Mouse (Mus musculus) inflammation-experienced regulatory T-cells, adult 16 weeks (primary cell): ENCODE results near the gene Gm20509. TPM values are rescaled to one million over a fixed set of nuclear protein-coding genes. Genes with fewer than 3 reads are reported as not detected.

Experiments used
- polyA plus RNA-seq: library from polyadenylated mRNA; unstranded; fragments of 100-300 nt; shearing (Covaris generic); gene quantifications from one replicate; pipeline ENCODE4 v1.2.1, GENCODE M21; 2017

Gene Gm20509
- not detected for polyA plus RNA-seq

DNA sequence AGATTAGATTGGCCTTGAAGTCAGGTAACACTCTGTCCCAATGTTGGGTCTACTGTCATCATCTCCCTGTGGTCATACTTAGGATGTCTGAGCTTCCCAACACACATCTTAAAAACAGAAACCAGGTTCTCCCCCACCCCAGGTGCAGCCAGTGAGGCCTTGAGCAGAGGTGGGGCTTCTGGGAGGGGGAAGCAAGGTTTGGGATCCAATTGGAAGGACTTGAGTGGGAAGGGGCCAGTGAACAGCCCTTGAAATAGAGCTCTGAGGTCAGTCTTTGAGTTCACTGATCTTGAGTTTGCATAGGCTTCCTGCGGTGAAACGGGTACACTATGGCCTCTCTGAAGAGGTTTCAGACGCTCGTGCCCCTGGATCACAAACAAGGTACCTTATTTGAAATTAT is at the start of gene Gm20509:
Gene Gm20509 (plus strand): TSS at position 290 of the 400 bp plus-strand sequence.

GRCm38 (mm10) chr9:73101536-73101935 is 734 bp upstream of the Gm20509 start, which contains the start of gene Khdc3:
Gene Khdc3 (plus strand): TSS chr9:73101836.

DNA sequence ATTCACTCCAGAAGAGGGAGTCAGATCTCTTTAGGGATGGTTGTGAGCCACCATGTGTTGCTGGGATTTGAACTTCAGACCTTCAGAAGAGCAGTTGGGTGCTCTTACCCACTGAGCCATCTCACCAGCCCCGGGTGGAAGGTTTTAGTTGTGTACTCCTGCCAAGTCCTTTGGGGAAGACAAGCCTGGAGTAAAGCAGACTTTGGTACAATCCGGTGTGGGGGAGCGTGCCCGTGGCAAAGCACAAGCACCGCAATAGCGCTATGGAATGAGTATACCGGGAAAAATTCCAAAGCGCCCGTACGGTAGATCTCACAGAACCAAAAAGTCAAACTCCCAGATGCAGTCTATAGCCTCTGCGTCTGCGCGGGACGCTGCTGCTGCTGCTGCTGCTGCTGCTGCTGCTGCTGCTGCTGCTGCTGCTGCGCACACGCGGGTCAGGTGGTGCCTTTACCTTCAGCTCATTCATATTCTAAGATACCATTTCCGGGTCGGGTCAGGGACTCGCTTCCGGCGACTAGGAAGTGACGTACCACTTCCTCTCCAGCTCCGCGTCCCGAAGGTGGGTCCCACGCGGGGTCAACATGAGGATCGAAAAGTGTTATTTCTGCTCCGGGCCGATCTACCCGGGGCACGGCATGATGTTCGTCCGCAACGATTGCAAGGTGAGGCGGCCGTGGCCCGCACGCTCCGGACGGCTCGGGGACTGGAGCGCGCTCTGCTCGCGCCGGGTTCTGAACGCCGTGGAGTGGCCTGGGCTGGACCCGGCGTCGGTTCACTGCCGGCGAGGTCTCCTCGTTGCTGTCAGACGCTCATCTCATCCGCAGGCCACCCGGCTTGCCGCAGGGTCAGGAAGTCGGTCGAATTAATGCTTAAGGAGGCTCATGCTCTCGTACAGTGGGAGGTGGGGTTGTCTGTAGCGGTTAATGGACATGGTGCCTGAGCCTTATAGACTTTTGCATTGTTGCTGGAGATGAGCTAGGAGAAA is 10.9 kb downstream of the Gm20509 start, which contains the start of gene Rsl24d1:
Gene Rsl24d1 (plus strand): TSS at position 508 of the 988 bp plus-strand sequence.

Other genes with a start within 250 kb of the Gm20509 start
- gene Pygo1, start 176.8 kb upstream of the Gm20509 start, polyA plus RNA-seq, result not detected
- gene Dyx1c1, start 143.7 kb upstream of the Gm20509 start, polyA plus RNA-seq, result 2.2 TPM
- not detected for gene Gm44503, start 143.6 kb upstream of the Gm20509 start, polyA plus RNA-seq
- 8.5 TPM for gene Ccpg1os, start 117.1 kb upstream of the Gm20509 start, polyA plus RNA-seq
- gene Ccpg1, start 117.0 kb upstream of the Gm20509 start, polyA plus RNA-seq, result 129 TPM
- gene Pigb, start 62.1 kb upstream of the Gm20509 start, polyA plus RNA-seq, result 34.4 TPM
- 51.8 TPM for gene Rab27a, start 57.6 kb upstream of the Gm20509 start, polyA plus RNA-seq
- not detected for gene Khdc3, start 634 bp upstream of the Gm20509 start, polyA plus RNA-seq
- 76.9 TPM for gene Rsl24d1, start 11.0 kb downstream of the Gm20509 start, polyA plus RNA-seq